In genomic region chr4:155018601-155019335, GRCm38 (mm10) we compare ENCODE assay signal across 7 mouse cellular contexts. TPM values are rescaled to one million over a fixed set of nuclear protein-coding genes. Genes with fewer than 3 reads are reported as not detected.
A peak's percentile ranks its signal among the peaks of the same experiment; 100 is the strongest.
DNase-seq lines count a peak whose midpoint lies in the region; ATAC-seq and TF ChIP-seq lines count a peak whose summit lies in the region.

No protein-coding gene starts in this region.

- no peak for TF ChIP-seq POLR2A in cortical plate, adult 2 months (IDR thresholded peaks at IDR 0.05; ENCODE audit: extremely low read depth, insufficient read depth, low read length)

- H3K4me2 ChIP-seq in liver, postnatal 0 days (ENCODE audit: low read depth, low read length) = no peak overlapping the region

- TF ChIP-seq EP300 in liver, postnatal 0 days (IDR thresholded peaks at IDR 0.05; ENCODE audit: low read depth) = no peak

- TF ChIP-seq CTCF in G1E (IDR thresholded peaks at IDR 0.05; ENCODE audit: low read depth, low read length) = no peak
- no peak for TF ChIP-seq CTCF in cortical plate, adult 2 months (IDR thresholded peaks at IDR 0.05; ENCODE audit: extremely low read depth, insufficient read depth, low read length)
- TF ChIP-seq CTCF in liver, postnatal 0 days (IDR thresholded peaks at IDR 0.05; ENCODE audit: low read depth) = no peak

- peak; percentile 17 for DNase-seq in 416B (ENCODE audit: low read depth)
- DNase-seq in G1E (ENCODE audit: low spot score) = peak; percentile 60
- peak; percentile 56 for DNase-seq in hindbrain, embryonic 10.5 days (ENCODE audit: low spot score)
- peak; percentile 27 for DNase-seq in liver, postnatal 0 days
- DNase-seq in ovary, postnatal 36 days (ENCODE audit: low spot score) = peak; percentile 36

- H3K36me3 ChIP-seq in G1E (replicated peaks) = no peaks in the 10 kb centered on the region
- no peaks in the 10 kb centered on the region for H3K36me3 ChIP-seq in hindbrain, embryonic 10.5 days
- H3K36me3 ChIP-seq in liver, postnatal 0 days (replicated peaks; ENCODE audit: insufficient read depth, low read length) = no peaks in the 10 kb centered on the region

- no peaks in the 10 kb centered on the region; the same call in 1 of the 2 replicates for H3K4me1 ChIP-seq in G1E (ENCODE audit: insufficient read depth, low read depth, low read length)
- H3K4me1 ChIP-seq in cortical plate, adult 2 months (ENCODE audit: control insufficient read depth, insufficient read depth, low read length) = peaks cover 2% of the 10 kb centered on the region; the same call in 1 of the 2 replicates
- peaks cover 74% of the 10 kb centered on the region for H3K4me1 ChIP-seq in hindbrain, embryonic 10.5 days (replicated peaks)
- 0 out of 2 replicates have a peak, but pooled peaks cover 4% of the 10 kb centered on the region for H3K4me1 ChIP-seq in liver, postnatal 0 days (ENCODE audit: insufficient read depth)

- H3K27ac ChIP-seq in cortical plate, adult 2 months (ENCODE audit: insufficient read depth, low read length) = no peak overlapping the region
- peak overlapping the region; percentile 51; the same call in 1 of the 2 replicates for H3K27ac ChIP-seq in hindbrain, embryonic 10.5 days
- no peak overlapping the region for H3K27ac ChIP-seq in liver, postnatal 0 days (ENCODE audit: low read depth)

- H3K4me3 ChIP-seq in G1E (ENCODE audit: low read depth, low read length) = no peak overlapping the region
- H3K4me3 ChIP-seq in cortical plate, adult 2 months (ENCODE audit: insufficient read depth, low read length) = peak overlapping the region; percentile 38
- H3K4me3 ChIP-seq in hindbrain, embryonic 10.5 days = peak overlapping the region; percentile 36
- H3K4me3 ChIP-seq in liver, postnatal 0 days (ENCODE audit: low read depth, low read length) = no peak overlapping the region

- ATAC-seq in G1E (ENCODE audit: extremely low read depth, insufficient number of reproducible peaks, low FRiP score, poor library complexity, severe bottlenecking) = no peak
- no peak for ATAC-seq in liver, postnatal 0 days
- ATAC-seq in erythroid progenitor cell, adult 5-6 weeks (replicated peaks; ENCODE audit: low FRiP score, poor library complexity, severe bottlenecking) = no peak

- 4% methylated on average over 15 of the region's 15 CpGs for WGBS in hindbrain, embryonic 10.5 days
- WGBS in liver, postnatal 0 days (ENCODE audit: insufficient replicate concordance) = 6% methylated on average over 15 of the region's 15 CpGs

- H3K9ac ChIP-seq in liver, postnatal 0 days (replicated peaks) = no peak overlapping the region

- no peaks in the 10 kb centered on the region for H3K9me3 ChIP-seq in G1E (replicated peaks)
- no peaks in the 10 kb centered on the region for H3K9me3 ChIP-seq in hindbrain, embryonic 10.5 days
- no peaks in the 10 kb centered on the region for H3K9me3 ChIP-seq in liver, postnatal 0 days (ENCODE audit: low read length)

- H3K27me3 ChIP-seq in G1E (ENCODE audit: insufficient read depth, low read length) = peaks cover 20% of the 10 kb centered on the region
- peaks cover 24% of the 10 kb centered on the region for H3K27me3 ChIP-seq in hindbrain, embryonic 10.5 days (ENCODE audit: insufficient read depth, poor library complexity, severe bottlenecking)
- H3K27me3 ChIP-seq in liver, postnatal 0 days (ENCODE audit: insufficient read depth, low read length) = 0 out of 2 replicates have a peak, but pooled peaks cover 5% of the 10 kb centered on the region

RNA-seq across cellular contexts. Expression of gene Plch2, which starts 37.8 kb away (rescaled TPM):
- total RNA-seq in G1E (2014; fragmentation: Nextera tagmentation) (1.5 TPM in 2 replicates), G1E (2017) (0.22 and 0.35 TPM in 2 replicates)
- polyA plus RNA-seq in G1E (2012) = 0.54 and 0.61 TPM in 2 replicates
- 66.4 and 70.6 TPM in 2 replicates for polyA plus RNA-seq in cortical plate, adult 2 months (2012; rRNA removed)
- polyA plus RNA-seq in hindbrain, embryonic 10.5 days (2016; fragmentation: Nextera tagmentation; extraction: Ambion mirVana) = 2.1 and 2.6 TPM in 2 replicates
- 0.04 TPM in 1 of 2 replicates, not detected in the other for polyA plus RNA-seq in liver, postnatal 0 days (2015; fragmentation: Nextera tagmentation; extraction: Ambion mirVana)
- not detected in 2 replicates for total RNA-seq in erythroid progenitor cell, adult 5-6 weeks (2015; ENCODE audit: low replicate concordance)
- total RNA-seq in erythroid progenitor cell, adult 5-6 weeks (2017; ENCODE audit: low replicate concordance) = not detected in 2 replicates

RNA-seq across cellular contexts. Expression of gene Pex10, which starts 48.0 kb away (rescaled TPM):
- total RNA-seq in G1E (2014; fragmentation: Nextera tagmentation) = 15.9 and 21.1 TPM in 2 replicates
- total RNA-seq in G1E (2017) = 23.2 and 23.4 TPM in 2 replicates
- polyA plus RNA-seq in G1E (2012) = 30.3 and 40.2 TPM in 2 replicates
- polyA plus RNA-seq in cortical plate, adult 2 months (2012; rRNA removed) = 17.8 and 19.5 TPM in 2 replicates
- 19.9 and 21.4 TPM in 2 replicates for polyA plus RNA-seq in hindbrain, embryonic 10.5 days (2016; fragmentation: Nextera tagmentation; extraction: Ambion mirVana)
- polyA plus RNA-seq in liver, postnatal 0 days (2015; fragmentation: Nextera tagmentation; extraction: Ambion mirVana) = 5.9 and 6.8 TPM in 2 replicates
- 1.1 and 4.6 TPM in 2 replicates for total RNA-seq in erythroid progenitor cell, adult 5-6 weeks (2015; ENCODE audit: low replicate concordance)
- total RNA-seq in erythroid progenitor cell, adult 5-6 weeks (2017; ENCODE audit: low replicate concordance) = 0.91 and 4.5 TPM in 2 replicates

RNA-seq across cellular contexts. Expression of gene Pank4, which starts 54.8 kb away (rescaled TPM):
- total RNA-seq in G1E (2014; fragmentation: Nextera tagmentation) (33.4 and 39.3 TPM in 2 replicates), G1E (2017) (41.6 and 45.2 TPM in 2 replicates)
- 30.0 and 34.2 TPM in 2 replicates for polyA plus RNA-seq in G1E (2012)
- 64.5 and 68.2 TPM in 2 replicates for polyA plus RNA-seq in cortical plate, adult 2 months (2012; rRNA removed)
- polyA plus RNA-seq in hindbrain, embryonic 10.5 days (2016; fragmentation: Nextera tagmentation; extraction: Ambion mirVana) = 39.9 and 46.5 TPM in 2 replicates
- 10.9 and 11.4 TPM in 2 replicates for polyA plus RNA-seq in liver, postnatal 0 days (2015; fragmentation: Nextera tagmentation; extraction: Ambion mirVana)
- 61.3 and 78.0 TPM in 2 replicates for total RNA-seq in erythroid progenitor cell, adult 5-6 weeks (2015; ENCODE audit: low replicate concordance)
- total RNA-seq in erythroid progenitor cell, adult 5-6 weeks (2017; ENCODE audit: low replicate concordance) = 40.0 and 50.1 TPM in 2 replicates

RNA-seq across cellular contexts. Expression of gene Hes5, which starts 58.0 kb away (rescaled TPM):
- not detected in 2 replicates for total RNA-seq in G1E (2014; fragmentation: Nextera tagmentation)
- total RNA-seq in G1E (2017) = not detected in 2 replicates
- polyA plus RNA-seq in G1E (2012) = not detected in 2 replicates
- 25.9 and 28.2 TPM in 2 replicates for polyA plus RNA-seq in cortical plate, adult 2 months (2012; rRNA removed)
- 534 and 601 TPM in 2 replicates for polyA plus RNA-seq in hindbrain, embryonic 10.5 days (2016; fragmentation: Nextera tagmentation; extraction: Ambion mirVana)
- polyA plus RNA-seq in liver, postnatal 0 days (2015; fragmentation: Nextera tagmentation; extraction: Ambion mirVana) = 0.15 and 0.21 TPM in 2 replicates
- total RNA-seq in erythroid progenitor cell, adult 5-6 weeks (2015; ENCODE audit: low replicate concordance) = not detected in 2 replicates
- total RNA-seq in erythroid progenitor cell, adult 5-6 weeks (2017; ENCODE audit: low replicate concordance) = not detected in 2 replicates

Comparison
In these comparisons a context has a peak if more than half of its experiments do, and no peak if none do; other contexts are left out.
1. H3K4me3 ChIP-seq: peak in cortical plate, adult 2 months (single experiment) and hindbrain, embryonic 10.5 days (single experiment); none in G1E (single experiment) and liver, postnatal 0 days (single experiment).
2. RNA of gene Plch2, which starts 37.8 kb away (polyA plus RNA-seq): 66.4 to 70.6 TPM in cortical plate, adult 2 months; 2.1 to 2.6 TPM in hindbrain, embryonic 10.5 days, 0.54 to 0.61 TPM in G1E and 0.04 TPM in liver, postnatal 0 days; every median in the first group is over 10 times any median in the second.
3. Peak in every context shown above with its lines, with median percentiles within 50 percentile points of each other: DNase-seq.